ENCODE assay signal across 8 mouse cellular contexts in genomic region chr4:125729305-125730220, GRCm38 (mm10).
DNase-seq lines count a peak whose midpoint lies in the region; ATAC-seq lines count a peak whose summit lies in the region.

No protein-coding gene starts in this region.

- H3K27ac ChIP-seq in heart, embryonic 12.5 days (ENCODE audit: poor library complexity, severe bottlenecking) = no peak overlapping the region
- no peak overlapping the region for H3K27ac ChIP-seq in forebrain, embryonic 15.5 days (replicated peaks)
- peak overlapping the region; percentile 69 for H3K27ac ChIP-seq in midbrain, embryonic 12.5 days (replicated peaks)

- peak overlapping the region; percentile 23 for H3K4me3 ChIP-seq in heart, embryonic 12.5 days
- peak overlapping the region; percentile 20 for H3K4me3 ChIP-seq in forebrain, embryonic 15.5 days
- peak overlapping the region; percentile 30 for H3K4me3 ChIP-seq in midbrain, embryonic 12.5 days

- H3K4me2 ChIP-seq in heart, embryonic 12.5 days = peak overlapping the region; percentile 64
- peak overlapping the region; percentile 42 for H3K4me2 ChIP-seq in forebrain, embryonic 15.5 days (replicated peaks)
- peak overlapping the region; percentile 56 for H3K4me2 ChIP-seq in midbrain, embryonic 12.5 days (replicated peaks)

- ATAC-seq in heart, embryonic 12.5 days (ENCODE audit: insufficient number of reproducible peaks, low FRiP score) = no peak
- no peak for ATAC-seq in forebrain, embryonic 15.5 days (replicated peaks)
- peak; percentile 78 for ATAC-seq in midbrain, embryonic 12.5 days (ENCODE audit: low FRiP score, low read depth)

- H3K27me3 ChIP-seq in heart, embryonic 12.5 days (replicated peaks) = peaks cover 49% of the 10 kb centered on the region
- peaks cover 41% of the 10 kb centered on the region for H3K27me3 ChIP-seq in forebrain, embryonic 15.5 days
- H3K27me3 ChIP-seq in midbrain, embryonic 12.5 days = peaks cover 77% of the 10 kb centered on the region

- H3K9ac ChIP-seq in heart, embryonic 12.5 days = no peak overlapping the region
- no peak overlapping the region for H3K9ac ChIP-seq in forebrain, embryonic 15.5 days (replicated peaks)
- 0 out of 2 replicates have a peak overlapping the region, but pooled peaks have one; percentile 4 for H3K9ac ChIP-seq in midbrain, embryonic 12.5 days (replicated peaks)

- DNase-seq in heart, adult 9 months (ENCODE audit: low spot score in 2 of 2) = no peak
- peak; percentile 97 for DNase-seq in R1 (ENCODE audit: low read depth, low spot score)
- no peak for DNase-seq in frontal cortex, postnatal 25 days (ENCODE audit: low spot score in 2 of 2)
- no peak for DNase-seq in thymus, postnatal 10 days (ENCODE audit: low spot score in 2 of 2)
- DNase-seq in lung, postnatal 14 days = no peak

- no peaks in the 10 kb centered on the region for H3K36me3 ChIP-seq in heart, embryonic 12.5 days
- no peaks in the 10 kb centered on the region for H3K36me3 ChIP-seq in forebrain, embryonic 15.5 days
- H3K36me3 ChIP-seq in midbrain, embryonic 12.5 days = no peaks in the 10 kb centered on the region

- no peaks in the 10 kb centered on the region; the same call in none of the 2 replicates for H3K4me1 ChIP-seq in heart, embryonic 12.5 days (replicated peaks)
- peaks cover 26% of the 10 kb centered on the region for H3K4me1 ChIP-seq in forebrain, embryonic 15.5 days
- peaks cover 32% of the 10 kb centered on the region for H3K4me1 ChIP-seq in midbrain, embryonic 12.5 days

- no peaks in the 10 kb centered on the region for H3K9me3 ChIP-seq in heart, embryonic 12.5 days (replicated peaks)
- H3K9me3 ChIP-seq in forebrain, embryonic 15.5 days = no peaks in the 10 kb centered on the region
- no peaks in the 10 kb centered on the region for H3K9me3 ChIP-seq in midbrain, embryonic 12.5 days

- WGBS in heart, embryonic 12.5 days = 7% methylated on average over 38 of the region's 38 CpGs
- 3% methylated on average over 38 of the region's 38 CpGs for WGBS in forebrain, embryonic 15.5 days
- 3% methylated on average over 38 of the region's 38 CpGs for WGBS in midbrain, embryonic 12.5 days
